Mouse (Mus musculus) cerebellum, adult 11 months (tissue): ENCODE measurements around the gene Dzip3.

ENCODE experiments used
- DNase-seq: peaks from one replicate; pipeline ENCODE4 v3.0.0; 2022

Gene Dzip3

GRCm38 (mm10) chr16:48993559-48994342 is at the start of gene Dzip3, which contains the start of gene Cip2a:
Gene Dzip3, minus strand, starts transcription at chr16:48994165.
Gene Cip2a, plus strand, starts transcription at chr16:48994185.
- peak; percentile 85 for DNase-seq

DNA sequence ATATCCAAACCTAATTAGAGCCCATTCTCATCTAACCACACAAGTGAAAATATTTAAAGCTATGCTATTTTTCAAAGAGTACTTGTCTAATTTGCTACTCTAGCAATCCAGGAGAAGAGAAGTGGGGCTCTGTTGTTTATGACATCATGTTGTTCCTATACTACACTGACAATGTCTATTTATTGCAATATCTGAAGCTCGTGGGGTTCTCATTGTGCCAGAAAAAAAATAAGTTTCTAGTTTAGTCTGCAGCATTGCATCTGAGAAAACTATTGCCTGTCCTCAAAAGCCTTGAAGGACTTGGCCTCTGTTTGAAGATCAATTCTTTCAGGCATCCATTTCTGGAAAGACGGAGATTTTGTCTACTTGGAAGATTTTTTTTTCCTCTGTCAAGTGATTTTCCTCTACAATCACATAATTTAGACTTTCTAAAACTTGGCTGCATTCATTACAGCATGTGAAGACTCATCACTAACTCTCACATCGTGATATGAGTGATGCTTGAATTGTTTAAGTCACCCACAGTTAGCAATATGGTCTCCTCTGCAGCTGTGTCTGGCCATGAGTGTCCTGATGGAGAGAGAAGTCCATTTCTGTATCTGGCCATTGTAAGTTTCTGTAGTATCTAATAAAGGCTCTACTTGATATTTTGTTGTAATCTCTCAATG is 46.7 kb upstream of the Dzip3 start:
- DNase-seq, result no peak

DNA sequence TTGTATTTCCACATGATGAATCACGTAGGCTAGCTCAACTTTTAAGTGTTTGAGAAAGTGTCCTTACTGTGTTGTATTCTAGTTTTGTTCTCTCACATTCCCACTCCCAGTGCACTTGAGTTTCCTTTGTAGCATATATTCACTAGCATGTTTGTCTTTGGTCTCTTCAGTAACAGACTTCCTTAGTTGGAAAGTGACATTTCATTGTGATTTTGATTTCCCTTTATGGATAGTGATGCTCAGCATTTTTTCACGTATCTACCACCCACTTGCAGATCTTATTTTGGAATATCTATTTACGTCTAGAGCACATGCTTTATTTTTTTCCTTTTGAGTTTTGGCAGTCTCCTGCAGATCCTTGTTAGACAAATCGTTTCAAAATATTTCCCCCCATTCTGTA is 43.8 kb upstream of the Dzip3 start:
- DNase-seq, result no peak

DNA sequence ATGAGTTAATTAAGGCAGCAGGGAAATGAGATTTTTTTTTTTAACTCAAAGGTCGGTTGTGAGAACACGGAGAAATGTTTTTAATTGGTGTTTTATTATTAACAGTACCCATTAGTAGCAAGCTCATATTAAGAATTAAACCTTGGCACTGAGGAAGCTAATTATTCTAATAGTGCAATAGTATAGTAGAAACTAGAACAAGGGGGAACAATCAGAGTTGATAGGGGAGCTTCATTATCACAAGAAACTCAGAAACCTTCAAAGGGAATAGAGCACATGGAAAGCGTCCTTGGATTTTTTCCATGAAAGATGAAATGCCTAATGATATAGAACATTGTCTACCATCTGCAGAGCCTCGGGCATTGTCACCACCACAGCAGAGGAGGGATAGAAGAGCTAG is 41.9 kb upstream of the Dzip3 start:
- DNase-seq, result no peak

- no peak for DNase-seq
Observed at GRCm38 (mm10) chr16:49016620-49017332, 22.8 kb upstream of the Dzip3 start.

DNA sequence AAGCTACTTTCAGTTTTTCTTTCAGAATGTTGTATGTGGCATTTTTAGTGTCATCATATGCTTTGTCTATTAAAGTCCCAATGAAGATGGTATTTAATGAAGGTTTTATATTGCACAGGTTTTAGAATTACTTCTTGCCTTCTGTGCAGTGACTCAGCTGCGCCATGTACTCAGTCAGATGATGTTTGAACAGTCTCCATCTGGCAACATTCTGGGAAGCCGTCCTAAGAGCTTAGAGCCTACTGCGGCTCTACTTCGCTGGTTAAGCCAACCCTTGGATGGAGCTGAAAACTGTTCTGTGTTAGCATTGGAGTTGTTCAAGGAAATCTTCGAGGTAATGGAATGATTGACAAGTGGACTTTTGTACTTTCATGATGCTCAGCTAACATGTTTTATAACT is 10.2 kb upstream of the Dzip3 start:
- DNase-seq, result no peak

DNA sequence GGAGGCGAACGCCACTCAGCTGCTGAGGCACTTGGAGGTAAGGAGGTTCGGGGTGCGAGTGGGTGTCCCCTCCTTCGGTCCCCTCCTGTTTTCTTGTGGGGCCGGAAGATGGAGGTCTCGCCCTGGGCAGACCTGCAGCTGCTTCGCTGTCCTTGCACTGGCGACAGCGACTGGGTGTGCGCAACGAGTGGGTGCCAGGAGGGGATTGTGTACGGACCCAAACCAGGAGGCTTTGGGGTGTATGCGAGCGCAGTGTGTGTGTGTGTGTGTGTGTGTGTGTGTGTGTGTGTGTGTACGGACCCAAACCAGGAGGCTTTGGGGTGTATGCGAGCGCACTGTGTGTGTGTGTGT is 353 bp upstream of the Dzip3 start:
- no peak for DNase-seq

GRCm38 (mm10) chr16:48993231-48993558 is 770 bp downstream of the Dzip3 start:
- no peak for DNase-seq

DNA sequence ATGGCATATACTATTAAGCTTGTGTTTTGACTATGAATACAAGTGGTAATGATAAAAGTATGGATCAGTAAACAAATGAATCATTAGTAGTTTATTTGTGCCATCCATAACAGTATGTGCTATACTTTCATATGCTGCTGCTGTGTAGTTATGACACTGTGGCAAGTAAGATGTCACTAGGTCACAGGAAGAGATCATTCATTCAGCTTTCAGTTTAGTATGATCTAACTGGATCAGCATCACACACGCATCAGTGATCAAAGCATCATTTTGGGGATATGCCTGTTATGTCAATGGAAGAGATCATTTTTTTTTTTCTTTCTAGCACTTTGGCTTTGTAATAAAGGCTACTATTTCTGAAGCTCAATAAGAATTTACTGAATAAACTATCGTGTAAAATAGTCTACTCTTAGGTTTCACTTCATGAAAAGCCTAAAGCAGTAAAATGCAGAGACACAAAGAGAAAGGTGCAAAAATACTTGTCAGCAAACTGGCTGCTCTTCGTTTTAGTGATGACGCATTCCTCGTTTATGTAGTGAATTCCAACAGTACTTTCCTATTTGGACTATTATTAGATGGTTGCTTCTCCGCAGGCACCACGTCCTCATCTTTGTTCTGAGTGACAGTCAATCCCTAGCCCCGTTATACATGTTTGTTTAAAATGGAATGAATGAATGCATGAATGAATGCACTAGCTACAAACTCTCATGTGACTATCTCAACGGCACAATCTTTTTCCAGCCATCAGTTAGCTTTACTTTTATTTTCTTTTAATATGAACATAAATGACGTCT is 1.3 kb downstream of the Dzip3 start:
- no peak for DNase-seq

DNA sequence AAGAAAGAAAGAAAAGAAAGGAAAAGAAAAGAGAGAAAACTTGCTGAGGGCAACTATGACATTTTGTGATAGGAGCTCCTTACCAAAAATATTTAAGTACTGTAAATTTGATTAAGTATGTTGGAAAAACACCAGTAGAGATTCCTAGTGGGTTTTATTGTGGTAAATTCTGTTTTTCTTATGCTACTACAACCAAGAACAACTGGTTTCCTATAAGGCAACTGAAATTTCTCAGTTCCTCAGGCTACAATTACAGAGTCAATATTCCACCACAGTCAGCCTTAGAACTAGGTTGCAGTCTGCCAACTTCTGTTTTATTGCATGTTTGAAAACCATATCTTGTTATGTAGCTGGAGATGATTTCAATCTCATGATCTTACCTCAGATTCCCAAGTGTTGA is 4.3 kb downstream of the Dzip3 start:
- DNase-seq, result no peak

DNA sequence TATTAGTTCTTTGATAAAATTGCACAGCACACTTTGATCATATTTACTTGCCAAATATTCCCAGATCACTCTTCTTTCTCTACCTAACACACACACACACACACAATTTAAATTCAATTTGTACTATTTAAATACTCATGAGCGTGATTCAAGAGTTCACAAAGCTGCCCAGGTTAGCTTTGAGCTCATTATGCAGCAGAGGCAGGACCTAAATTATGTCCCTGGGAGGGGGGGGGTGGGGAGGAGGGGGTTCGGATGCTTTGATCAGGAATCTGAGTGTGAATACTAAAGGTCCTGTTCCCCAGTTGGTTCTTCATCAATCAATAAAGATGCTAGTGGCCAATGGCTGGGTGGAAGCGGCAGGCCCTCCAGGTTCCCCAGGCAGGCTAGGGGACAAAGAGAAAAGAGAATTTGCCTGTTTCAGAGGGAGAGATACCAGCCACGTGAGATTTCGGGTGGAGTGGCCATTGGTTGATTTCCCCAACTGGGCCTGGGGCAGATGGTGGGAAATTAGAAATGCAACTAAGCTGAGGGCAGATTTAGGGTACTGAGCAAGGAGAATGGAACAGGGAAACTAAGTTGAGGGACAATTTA is 8.8 kb downstream of the Dzip3 start:
- no peak for DNase-seq

GRCm38 (mm10) chr16:48979965-48980364 is 14.0 kb downstream of the Dzip3 start:
- DNase-seq, result no peak

DNA sequence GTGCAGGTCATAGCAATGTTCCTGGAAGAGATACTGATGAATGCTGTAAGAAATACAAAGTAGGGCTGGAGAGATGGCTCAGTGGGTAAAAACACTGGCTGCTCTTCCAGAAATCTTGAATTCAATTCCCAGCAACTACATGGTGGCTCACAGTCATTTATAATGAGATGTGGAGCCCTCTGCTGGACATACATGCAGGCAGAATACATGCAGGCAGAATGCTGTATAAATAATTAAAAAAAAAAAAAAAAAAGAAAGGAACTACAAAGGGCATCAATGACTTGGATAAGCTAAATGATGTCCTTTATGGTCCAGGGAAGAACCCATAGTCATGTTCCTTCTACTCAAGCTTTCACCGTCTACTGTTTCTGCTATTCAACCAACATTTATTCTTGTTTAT is 20.4 kb downstream of the Dzip3 start:
- no peak for DNase-seq

DNA sequence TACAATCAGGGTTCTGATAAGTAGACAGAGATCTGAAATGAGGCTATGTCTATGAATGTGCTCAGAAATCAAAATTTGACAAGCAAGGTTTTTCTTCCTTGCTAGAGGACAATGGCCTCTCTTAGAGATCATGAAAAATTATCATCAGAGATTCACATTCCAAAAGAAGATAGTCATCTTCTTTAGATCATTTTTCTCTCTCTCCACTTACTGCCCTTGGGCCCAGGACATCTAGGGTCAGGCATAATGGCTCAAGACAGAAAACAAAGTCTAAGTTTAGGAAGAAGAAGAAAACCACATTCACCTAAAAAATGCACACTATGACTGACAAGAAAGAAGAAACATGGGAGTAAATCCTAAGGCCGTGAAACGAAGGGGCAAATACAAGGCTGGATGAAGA is 21.0 kb downstream of the Dzip3 start:
- no peak for DNase-seq

GRCm38 (mm10) chr16:48941805-48942204 is 52.2 kb downstream of the Dzip3 start:
- no peak for DNase-seq

- no peak for DNase-seq
Observed at GRCm38 (mm10) chr16:48923724-48924123, 70.2 kb downstream of the Dzip3 start.

GRCm38 (mm10) chr16:48913206-48913605 is 80.8 kb downstream of the Dzip3 start:
- no peak for DNase-seq

DNA sequence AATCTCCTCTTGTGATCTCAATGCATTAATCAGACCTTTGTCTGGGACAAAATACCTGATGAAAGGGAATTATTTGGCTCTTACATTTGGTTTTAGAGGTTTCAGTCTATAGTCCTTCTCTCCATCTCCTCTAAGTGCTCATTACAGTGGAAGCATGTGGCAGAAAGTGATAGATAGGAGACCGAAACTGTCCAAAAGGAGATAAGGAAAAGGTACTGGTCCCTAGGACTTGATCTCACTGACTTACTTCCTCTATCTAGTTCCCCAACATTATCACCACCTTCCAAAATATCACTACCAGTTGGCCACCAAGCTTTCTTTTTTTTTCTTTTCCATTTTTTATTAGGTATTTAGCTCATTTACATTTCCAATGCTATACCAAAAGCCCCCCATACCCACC is 82.8 kb downstream of the Dzip3 start:
- DNase-seq, result no peak

- no peak for DNase-seq
Observed at GRCm38 (mm10) chr16:48899868-48900267, 94.1 kb downstream of the Dzip3 start.

DNA sequence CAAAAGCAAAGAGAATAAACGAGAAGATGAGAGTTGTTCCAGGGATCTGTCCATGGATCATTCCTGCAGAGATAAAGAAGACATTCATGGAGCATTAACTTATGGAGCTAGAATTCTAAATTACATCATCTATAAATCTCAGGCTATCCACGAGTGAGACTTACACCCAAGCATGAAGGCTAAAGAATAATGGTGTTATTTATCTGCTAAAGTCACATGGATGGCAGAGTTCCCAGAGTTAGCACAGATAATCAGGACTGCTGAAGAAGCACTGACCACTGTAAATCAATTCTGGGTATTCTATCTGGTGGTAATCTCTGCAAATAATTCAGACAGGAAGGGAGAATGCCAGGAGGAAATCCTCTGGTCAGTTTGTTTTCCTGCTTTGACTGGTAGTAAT is 103.2 kb downstream of the Dzip3 start:
- DNase-seq, result no peak
